Mouse (Mus musculus) brain, embryonic 14.5 days (tissue): ENCODE results near the gene Serpinh1.

Experiments
- CTCF ChIP-seq: fragments of 200-500 bp; IDR thresholded peaks from 2 replicates; pipeline ENCODE4 v1.5.1; 2012; ENCODE audit warnings: inconsistent platforms, mild to moderate bottlenecking, moderate library complexity, borderline replicate concordance; ENCODE audit not compliant: insufficient read depth, insufficient read length; ENCODE audit errors: extremely low read depth
- POLR2A ChIP-seq: fragments of 200-500 bp; IDR thresholded peaks from 2 replicates; pipeline ENCODE4 v1.6.1; 2012; ENCODE audit warnings: mild to moderate bottlenecking, inconsistent platforms, borderline replicate concordance; ENCODE audit not compliant: poor library complexity, insufficient read depth, insufficient read length, severe bottlenecking; ENCODE audit errors: extremely low read depth

DNA sequence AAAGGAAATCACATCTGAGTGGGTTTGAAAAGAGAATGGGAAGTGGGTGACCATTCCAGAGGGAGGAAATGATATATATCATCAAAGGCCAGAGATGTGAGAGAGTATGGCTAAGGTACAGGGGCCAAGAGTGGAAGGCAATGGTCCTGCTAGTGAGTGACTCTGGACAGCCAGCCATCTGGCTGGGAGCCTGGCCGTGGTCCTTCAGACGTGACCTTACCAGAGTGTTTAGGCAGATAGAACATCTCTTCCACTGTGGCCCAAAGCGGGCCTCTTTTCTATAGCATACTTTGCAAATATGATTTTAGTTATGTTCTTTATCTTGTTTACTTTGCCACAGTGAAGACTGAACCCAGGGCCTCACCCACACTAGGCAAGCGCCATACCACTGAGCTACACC is 47.4 kb downstream of the Serpinh1 start:
- no peak for TF ChIP-seq CTCF
- no peak for TF ChIP-seq POLR2A
